Mouse (Mus musculus): ENCODE measurements around the gene Rpgrip1l.

Rpgrip1l gene

DNA sequence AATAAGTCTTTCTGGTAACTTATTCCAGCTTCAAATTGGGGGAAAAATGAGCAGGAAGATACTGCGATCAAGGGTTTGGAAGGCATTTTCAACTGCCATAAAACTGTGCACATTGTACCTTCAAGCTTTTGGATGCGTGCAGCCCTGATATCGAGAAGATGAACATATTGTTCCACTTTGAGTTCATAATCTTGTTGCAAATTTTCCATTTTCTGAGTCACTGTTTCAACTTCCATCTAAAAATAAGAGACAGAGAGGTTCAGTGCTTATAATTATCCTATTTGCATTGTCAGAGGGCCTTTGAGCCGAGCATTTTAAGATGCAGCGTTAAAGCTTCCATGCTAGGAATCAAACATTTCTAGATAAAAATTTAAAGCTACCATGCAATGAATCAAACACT is 39.6 kb downstream of the Rpgrip1l start:
- no peak for DNase-seq (ENCODE audit: low spot score)

DNA sequence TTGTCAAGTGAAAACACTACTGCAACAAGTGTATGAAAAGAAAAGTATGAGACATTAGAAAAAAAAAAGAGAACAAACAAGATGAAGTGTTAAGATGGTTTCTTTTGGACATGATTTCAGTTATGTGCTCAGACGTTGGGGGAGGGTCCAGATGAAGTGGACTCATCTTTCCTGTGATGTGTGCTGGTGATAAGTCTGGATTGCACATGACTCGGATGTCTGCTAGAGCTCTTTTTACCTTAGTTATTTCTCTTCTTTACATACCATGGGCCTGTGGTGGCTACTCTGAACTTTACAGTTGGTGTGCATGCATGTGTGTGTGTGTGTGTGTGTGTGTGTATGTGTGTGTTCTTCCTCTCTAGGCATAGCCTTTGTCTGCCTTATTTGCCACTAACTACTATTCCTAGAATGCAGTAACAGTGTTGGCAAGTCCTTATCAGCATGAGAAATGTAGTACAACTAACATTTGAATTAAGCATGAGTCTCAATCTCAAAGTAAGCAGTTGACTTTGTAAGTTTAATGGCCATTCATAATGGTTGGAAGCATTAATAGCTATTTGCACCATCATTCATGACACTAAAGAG is 43.6 kb downstream of the Rpgrip1l start:
- DNase-seq (ENCODE audit: low spot score), result no peak

DNA sequence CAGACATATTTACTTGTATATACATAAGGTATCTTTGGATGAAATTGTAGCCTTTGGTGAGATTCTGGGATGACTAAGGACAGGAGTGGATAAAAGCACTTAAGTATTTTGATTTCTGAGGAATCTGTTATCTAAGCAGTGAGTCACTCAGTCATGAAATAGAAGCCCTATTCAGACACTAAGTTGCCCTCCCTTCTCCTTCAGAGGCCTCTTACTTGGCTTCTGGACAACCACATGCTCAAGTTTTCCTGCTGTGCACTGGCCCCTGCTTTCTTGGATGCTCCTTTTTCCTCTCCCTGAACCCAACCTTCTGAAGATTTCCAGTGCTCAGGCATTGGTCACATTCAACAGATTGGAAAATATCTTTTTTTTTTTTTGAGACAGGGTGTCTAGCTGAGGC is 48.5 kb downstream of the Rpgrip1l start:
- no peak for DNase-seq (ENCODE audit: low spot score)

DNA sequence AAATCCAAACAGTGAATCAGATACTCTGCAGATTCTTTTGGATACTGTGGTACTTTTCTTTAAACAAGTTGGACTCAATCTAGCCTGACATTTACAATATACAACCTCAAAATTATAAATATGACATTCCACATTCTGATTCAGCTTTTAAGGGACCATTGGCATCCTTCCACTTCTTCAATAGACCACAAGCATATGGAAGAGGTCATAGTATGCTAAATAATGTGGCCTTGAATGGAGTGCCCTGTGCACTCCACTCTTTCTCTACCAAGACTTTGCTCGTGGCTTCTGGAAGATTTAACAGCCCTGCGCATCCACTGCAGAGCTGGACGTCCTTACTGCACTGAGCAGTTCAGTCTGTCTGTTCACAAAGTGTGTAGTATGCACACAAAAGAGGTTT is 49.1 kb downstream of the Rpgrip1l start:
- no peak for DNase-seq (ENCODE audit: low spot score)

DNA sequence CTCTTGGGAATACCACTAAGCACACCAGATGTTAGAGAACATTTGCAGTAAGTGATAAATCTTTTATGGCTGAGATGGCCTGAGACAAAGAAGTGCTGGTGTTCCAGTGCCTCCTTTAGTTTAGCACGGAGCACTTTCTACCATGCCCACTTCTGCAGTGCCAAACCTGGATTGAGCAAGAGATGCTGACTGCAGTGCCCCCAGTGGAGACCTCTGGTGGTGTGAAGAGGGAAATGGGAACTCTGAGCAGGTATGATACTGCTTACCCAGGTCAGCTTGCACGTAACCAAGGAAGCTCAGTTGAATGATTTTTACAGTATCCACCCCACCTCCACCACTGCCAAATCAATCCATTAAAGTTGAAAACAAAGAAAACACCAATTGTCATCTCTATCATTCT is 51.5 kb downstream of the Rpgrip1l start:
- no peak for DNase-seq (ENCODE audit: low spot score)

DNA sequence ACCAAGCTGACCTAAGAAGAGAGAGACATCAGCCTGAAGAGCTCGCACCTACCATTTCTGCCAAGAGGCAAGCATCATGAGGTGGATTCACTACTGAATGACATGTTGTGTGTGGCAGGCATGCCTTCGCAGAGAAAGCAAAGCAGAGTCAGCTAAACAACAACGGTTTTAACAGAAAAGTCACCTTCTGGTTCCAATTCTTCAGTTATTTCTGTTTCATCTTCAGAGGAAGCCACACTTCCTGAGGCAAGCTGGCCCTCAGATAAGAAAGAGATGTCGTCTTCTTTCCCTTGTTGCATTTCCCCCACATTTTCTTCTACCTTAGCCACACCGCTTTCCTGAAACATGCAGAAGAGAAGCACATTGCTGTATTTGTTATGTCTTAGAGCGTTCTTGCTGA is 62.1 kb downstream of the Rpgrip1l start:
- no peak for DNase-seq (ENCODE audit: low spot score)

DNA sequence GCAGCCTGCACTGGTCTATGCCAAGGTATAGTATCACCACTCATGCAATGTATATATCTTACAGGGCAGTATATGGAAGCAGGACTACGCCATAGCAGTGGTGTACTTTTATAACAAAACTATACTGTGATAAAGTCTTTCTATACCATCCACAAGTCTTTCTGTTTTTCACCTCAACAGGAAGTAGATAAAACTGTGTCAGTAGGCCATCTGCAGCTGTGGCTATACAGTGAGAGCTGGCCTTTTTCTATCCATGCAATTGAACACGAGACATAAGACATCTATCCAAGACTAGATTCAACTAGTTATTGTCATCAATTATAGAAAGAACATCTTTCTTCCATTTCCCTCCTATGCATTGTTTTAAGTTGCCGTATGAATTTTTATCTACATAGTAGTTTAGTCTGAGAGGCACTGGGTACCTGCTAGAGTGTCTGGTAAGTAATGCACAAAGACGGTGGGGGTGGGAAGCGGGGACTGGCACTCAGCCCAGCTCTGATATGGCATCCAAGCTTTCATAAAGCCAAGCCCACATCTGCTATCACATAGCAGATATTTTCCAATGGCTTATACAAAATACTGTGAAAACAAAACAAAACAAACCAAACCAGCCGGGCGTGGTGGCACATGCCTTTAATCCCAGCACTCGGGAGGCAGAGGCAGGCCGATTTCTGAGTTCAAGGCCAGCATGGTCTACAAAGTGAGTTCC is 63.1 kb downstream of the Rpgrip1l start:
- DNase-seq (ENCODE audit: low spot score), result no peak

DNA sequence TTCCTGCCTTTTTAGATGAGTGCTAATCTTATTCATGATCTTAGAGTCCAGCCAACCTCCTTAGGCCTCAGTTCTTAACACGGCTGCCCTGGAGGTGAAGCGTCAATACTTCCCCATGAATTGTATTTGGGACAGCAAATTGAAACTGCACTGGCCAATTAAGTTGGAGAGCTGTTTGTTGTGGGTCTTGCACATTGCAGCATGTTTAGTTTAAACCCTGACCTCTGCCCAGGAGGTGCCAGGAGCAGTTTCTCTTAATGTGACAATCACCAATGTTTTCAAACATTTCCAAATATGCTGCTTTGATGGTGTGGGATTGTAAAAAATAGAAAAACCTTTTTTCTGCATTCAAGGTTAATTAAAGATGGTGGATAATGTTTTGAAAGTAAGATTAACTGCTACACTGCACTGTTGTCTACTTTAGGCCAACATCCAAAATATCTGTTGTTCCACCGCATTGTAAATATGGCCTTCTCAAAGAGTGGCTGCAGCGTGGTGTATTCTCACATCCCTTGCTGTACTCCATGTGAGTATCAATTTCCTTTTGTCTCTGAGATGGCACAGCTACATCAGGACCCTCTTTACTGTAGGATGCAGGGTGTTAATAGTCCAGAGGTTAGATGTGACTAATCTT is 67.1 kb downstream of the Rpgrip1l start:
- no peak for DNase-seq (ENCODE audit: low spot score)

DNA sequence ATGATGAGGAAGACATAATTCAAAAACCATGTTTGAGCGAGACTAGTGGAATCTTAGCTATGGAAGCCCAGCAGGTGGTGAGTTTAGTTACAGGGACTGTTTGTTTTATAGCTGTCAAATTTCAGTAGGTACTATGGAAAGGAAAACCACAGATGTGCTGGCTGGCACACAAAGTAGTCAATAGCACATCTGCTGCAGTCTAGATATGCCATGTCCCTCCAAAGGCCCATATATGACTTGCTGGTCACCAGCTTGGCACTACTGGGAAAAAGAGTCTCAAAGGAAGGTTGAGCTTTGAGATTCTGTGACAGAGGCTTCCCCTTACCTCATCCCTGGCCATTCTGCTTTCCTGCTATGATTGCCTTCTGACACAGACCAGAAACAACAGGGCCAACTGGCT is 70.3 kb downstream of the Rpgrip1l start:
- DNase-seq (ENCODE audit: low spot score), result no peak

DNA sequence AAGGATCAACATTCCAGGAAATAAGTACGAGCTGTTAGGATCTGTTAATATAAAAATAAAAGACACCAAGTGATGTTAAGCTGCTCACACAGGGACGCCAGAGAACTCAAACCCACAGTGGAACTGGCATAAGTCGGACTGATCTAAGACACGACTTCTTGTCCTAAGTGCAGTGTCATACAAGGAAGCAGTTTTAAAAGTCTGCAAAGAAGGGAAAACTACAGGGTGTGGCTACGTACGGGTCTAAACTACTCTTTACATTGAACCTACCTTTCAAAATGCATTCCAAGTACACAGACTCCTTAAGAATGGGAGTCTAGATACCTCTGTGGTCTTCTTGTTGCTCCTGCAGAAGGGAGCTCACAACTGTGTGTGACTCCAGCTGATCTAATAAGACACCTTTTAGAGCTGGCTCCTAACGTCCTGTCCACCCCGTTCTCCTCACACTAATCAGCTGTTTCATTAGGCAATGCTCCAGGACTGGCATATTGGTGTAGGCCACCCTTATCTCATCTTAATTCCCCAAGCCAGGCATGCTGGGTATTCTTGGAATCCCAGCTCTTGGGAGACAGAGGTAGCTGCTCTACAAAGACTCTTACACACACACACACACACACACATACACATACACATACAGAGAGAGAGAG is 71.1 kb downstream of the Rpgrip1l start:
- no peak for DNase-seq (ENCODE audit: low spot score)

DNA sequence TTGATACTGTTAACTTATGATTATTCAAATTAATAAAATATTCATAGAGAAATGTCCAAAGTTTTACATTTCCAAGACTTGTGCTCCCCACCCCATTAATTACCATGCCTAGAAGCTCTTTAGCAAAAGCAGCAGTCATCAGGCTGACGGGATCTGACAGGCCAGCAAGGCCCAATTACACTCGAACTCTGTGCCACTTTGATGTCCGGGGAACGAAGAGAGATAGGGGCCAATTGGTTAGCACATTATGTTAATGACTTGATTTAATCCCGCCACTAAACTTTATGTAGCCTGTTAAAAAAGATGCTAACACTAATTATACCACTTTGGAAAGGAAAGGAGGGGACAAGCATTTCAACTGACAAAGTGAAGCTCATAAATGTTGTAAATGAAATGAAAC is 71.7 kb downstream of the Rpgrip1l start:
- DNase-seq (ENCODE audit: low spot score), result no peak

DNA sequence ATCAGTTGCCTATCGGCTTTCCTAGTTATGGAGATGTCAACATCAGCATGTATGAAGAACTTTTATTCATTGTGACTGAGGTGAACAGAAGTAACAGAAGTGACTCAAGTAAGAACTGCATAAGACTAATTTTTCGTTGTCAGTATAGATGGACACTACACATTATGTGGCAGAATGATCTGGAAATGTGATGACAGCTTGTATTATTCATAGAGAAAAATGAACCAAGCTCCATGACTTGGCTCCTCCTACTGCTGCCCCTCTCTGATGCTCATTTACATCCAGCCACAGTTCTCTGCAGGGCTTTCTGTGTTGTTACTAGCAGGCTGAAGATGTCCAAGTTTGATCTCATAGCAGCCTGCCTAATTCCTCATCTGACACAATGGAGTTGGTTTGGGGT is 75.9 kb downstream of the Rpgrip1l start:
- no peak for DNase-seq (ENCODE audit: low spot score)

DNA sequence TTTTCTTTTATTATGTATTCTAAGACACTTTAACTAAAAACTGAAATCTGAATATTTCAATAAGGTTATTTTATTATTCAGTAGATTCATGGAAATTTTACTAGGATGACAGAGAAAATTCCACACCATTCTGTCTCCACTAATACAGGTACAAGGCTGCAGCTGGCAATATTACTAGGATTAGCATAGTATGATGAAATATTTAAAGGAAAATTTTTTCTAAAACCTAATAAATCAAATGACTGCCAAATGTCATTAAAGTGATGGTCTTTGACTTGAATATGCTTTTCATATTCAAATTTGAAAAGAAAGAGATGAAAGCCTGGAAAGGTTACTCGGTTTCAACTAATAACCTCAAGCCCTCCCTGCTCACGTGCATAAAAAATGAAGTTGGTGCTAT is 79.0 kb downstream of the Rpgrip1l start:
- no peak for DNase-seq (ENCODE audit: low spot score)

DNA sequence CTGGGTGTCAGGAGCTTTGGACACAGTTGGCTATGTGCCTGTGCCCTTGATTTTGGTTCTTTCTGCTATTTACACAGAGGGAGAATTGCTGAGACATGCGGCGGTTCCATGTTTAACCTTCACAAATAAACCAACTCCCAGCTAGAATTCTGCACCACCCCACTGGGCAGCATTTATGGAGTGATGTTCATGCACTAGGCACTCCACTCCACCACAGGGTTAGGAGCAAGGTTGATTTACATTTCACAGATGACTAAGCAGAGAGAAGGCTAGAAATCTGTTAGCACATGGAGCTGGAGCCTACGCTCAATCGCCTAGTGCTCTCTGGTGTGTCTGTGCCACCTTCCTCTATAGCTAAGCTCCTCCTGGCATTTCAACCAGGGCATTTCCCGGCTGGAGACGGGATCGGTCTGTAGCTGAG is 85.6 kb downstream of the Rpgrip1l start:
- DNase-seq (ENCODE audit: low spot score), result no peak

DNA sequence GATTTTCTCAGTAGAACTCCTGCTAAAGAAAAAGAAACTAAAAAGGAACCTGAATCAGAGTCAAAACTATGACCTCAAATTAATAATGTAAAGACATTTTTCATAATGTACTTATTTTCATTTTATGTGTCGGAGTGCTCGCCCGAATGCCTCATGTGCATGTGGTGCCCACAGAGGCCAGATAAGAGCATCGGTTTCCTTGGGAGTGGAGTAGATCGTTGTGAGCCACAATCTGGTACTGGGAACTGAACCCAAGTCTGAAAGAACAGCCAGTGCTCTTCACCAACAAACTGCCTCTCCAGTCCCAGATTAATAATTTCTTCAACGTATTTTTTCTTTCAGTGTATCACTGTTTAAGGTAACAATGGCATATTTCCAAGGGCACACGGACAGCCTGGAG is 88.8 kb downstream of the Rpgrip1l start:
- DNase-seq (ENCODE audit: low spot score), result no peak

DNA sequence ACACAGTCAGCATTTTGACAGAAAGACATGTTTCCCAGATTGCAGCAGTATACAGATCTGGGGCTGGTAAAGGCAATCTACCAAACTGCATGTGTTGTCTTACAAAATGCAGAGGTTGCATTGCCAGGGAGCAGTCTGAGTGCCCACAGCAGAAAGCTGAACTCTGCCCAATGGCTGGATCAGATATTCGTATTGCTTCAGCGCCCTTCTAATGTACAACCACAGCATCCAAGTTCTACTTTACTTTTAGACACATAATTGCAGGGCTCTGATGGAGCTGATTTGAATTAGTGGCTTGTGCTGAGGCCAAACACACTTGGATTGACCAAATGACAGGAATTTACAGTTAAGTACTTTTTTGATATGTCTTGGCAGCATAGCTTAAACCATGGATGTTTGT is 91.2 kb downstream of the Rpgrip1l start:
- no peak for DNase-seq (ENCODE audit: low spot score)

DNA sequence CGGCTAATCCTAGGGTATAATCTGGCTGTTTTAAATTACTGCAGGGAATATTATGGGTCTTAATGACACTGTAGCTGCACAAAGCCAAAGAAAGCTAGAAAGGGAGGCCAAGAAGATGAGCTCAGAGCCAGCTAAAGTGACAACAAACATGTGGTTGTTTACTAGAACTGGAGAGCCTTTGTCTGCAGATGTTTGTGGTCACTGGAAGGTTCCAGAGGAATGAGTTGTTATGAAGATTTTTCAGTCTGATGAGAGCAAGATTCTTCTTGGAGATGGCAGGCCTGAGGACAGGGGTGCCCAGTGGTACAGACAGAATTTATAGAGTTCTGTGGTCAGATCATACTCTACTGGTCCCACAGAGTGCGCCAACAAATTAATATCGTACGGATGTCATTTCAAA is 94.8 kb downstream of the Rpgrip1l start:
- peak; percentile 11 for DNase-seq (ENCODE audit: low spot score)

DNA sequence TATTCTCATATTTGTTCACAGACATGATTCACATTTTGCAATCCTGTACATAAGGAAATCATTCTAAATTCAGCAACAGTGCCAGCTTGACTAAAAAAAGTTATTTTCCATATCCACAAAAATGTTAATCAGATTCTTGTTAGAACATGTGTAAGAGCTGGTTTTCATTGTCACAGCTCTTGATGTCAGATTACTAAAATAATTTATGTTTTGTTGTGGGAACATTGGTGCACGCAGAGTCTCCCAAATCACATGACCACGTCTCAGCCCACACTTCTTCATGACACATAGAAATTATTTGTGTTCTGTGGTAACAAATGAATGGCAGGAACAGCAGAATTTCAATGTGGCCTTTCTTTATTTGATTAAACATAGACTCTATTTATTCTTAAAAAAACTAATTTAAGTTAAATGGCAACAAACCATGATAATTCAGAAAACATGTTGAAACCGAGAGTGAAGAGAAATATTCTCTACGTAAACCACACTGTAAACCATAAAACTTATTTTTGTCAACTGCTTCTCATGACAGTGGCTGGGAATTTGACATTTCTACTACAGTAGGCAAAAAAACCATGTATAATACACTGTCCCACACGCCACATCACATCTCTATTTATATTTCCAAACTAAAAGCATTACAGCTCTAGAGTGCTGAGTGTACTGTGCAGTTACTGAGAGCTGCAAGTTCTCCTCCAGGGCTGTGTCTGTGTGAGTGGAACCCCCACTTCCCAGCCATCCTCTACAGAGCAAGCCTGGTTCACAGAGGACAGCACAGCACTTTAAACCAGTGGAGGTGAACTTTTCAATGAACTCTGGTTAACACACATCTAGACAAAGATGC is 95.8 kb downstream of the Rpgrip1l start:
- DNase-seq (ENCODE audit: low spot score), result no peak

DNA sequence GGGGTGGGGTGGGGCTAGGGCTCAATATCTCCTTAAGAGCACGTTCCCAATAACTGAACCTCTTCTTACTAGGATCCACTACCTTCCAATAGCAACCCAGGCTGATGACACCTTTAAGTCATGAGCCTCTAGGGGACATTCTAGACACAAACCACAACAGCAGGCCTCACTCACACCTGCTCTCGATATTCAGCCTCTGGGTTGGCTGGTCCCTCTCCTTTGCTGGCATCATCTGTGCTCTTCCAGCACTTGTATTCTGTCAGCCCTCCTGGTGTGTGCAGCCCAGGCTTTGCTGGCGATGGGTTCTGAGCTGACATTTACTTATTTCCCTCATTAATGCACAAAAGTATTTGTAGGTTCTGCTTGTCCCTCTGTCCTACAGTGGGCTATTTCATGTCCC is 98.8 kb downstream of the Rpgrip1l start:
- DNase-seq (ENCODE audit: low spot score), result no peak

DNA sequence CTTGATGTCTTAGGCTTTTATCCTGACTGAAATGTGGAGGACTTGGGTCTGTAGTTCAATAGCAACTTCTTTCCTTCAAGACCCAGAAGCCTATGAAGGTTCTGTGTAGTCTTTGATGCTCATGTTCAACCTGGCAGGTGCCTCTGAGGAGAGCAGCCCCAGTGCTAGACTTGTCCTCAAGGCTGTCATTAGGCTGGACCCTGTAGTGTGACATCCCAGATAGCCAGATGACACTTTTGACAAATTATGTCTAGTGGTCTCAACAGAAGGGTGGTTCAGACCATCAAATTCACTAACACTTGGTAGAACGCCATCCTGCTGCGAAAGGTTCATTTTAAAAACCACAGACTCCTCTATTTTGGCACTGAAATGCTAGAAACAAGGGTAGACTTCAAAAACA is 100.1 kb downstream of the Rpgrip1l start:
- DNase-seq (ENCODE audit: low spot score), result no peak

DNA sequence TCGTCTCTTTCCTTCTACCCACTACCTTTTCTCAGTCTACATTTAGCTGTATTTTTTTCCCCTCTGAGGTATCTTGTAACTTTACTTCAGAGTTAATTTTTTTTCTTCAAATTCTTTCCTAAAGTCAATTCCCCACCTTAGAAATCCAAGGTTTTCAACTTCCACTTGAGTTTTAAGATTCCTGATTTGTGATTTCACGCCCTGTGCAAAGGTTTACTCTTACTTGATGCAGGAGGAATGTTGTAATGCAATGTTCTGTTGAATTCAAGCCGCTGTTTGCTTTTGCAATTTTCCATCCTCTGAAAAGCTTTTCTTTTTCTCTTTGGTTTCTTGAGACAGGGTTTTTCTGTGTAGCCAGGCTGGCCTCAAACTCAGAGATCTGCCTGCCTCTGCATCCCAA is 103.4 kb downstream of the Rpgrip1l start:
- DNase-seq (ENCODE audit: low spot score), result no peak

DNA sequence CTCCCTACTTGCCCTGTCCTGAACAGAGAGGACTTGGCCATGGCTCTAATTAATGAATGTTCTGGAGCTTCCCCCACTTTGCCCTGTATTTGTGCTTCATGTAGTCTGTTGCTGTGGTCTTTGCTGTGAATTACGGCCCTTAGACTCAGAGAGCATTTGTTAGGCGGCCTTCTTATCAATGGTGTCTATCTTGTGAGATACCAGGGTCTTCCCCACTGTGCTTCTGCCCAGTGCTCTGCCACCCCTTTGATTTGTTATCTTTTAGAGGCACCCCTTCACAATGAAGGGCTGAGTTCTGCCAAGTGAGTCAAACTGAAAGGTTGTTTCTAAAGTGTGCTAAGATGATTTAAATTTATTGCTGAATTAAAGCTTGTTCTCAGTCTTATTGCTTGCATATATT is 105.4 kb downstream of the Rpgrip1l start:
- DNase-seq (ENCODE audit: low spot score), result no peak

Measured in layer of hippocampus, adult 11-12 months (tissue).